Mouse (Mus musculus): ENCODE results near the gene Veph1.
A peak's percentile ranks its signal among the peaks of the same experiment; 100 is the strongest.

Gene Veph1

DNA sequence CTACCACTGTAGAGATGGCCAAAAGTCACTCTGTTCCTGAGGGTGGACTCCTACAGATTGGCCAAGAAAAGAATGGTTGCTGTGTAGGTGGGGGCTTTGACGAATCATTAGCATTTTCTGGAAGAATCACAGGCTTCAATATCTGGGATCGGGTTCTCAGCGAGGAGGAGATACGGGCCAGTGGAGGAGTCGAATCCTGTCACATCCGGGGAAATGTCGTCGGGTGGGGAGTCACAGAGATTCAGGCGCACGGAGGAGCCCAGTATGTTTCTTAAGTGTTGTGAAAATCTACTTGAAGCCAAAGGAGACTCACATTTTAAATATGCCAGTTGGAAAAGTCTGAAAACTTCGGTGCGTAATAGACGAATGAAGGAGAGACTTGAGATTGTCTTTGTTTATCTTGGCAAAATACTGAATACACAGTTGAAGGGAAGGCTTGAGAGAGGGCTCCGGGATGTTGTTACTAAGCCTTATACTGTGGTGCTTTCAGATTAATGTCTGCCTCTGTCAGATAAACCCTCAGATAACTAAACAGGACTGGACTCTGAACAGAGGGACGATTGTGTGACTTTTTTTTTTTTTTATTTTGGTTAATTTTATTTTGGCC, 71.6 kb downstream of the Veph1 start:
- DNase-seq (ENCODE audit: low spot score in 2 of 2) = no peak

DNA sequence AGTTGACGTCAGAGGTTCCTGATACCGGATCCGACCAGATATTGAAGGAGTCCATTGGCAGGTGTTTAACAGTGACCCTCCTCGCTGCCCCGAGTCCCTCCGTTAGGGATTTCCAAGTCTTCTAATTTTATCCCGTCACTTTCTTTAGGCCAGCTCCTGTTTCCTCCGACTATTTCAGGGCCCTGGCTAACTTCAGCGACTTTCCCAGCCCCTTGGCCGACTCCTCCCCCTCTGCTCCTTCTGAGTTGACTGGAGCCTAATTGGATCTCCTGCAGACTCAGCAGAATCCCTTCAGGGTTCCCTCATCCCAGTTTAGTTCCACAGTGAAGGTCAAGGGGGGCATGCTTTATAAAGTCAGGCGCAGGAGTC, 75.4 kb downstream of the Veph1 start:
- DNase-seq (ENCODE audit: low spot score in 2 of 2) = no peak

DNA sequence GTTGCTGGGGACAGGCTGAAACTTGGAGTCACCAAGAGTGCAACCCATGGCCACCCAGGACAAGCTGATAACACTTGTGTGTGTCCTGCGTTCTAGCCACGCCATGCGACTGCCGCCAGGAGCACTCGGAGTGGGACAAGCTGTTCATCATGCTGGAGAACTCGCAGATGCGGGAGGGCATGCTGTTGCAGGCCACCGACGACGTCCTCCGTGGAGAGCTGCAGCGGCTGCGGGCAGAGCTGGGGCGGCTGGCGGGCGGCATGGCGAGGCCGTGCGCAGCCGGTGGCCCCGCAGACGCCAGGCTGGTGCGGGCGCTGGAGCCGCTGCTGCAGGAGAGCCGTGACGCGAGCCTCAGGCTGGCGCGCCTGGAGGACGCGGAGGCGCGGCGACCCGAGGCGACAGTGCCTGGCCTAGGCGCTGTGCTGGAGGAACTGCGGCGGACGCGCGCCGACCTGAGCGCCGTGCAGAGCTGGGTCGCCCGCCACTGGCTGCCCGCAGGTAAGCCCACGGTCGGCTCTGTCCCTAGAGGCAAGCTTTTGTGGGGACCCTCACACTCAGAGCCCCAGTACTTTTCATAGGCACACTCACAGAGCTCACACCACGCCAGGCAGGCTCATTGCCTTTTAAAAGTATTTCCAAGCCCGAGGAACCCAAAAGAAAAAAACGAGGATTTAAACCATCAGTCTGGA, 75.9 kb downstream of the Veph1 start:
- peak in 1 of 2 experiments; percentile 16 for DNase-seq (ENCODE audit: low spot score in 2 of 2)

DNA sequence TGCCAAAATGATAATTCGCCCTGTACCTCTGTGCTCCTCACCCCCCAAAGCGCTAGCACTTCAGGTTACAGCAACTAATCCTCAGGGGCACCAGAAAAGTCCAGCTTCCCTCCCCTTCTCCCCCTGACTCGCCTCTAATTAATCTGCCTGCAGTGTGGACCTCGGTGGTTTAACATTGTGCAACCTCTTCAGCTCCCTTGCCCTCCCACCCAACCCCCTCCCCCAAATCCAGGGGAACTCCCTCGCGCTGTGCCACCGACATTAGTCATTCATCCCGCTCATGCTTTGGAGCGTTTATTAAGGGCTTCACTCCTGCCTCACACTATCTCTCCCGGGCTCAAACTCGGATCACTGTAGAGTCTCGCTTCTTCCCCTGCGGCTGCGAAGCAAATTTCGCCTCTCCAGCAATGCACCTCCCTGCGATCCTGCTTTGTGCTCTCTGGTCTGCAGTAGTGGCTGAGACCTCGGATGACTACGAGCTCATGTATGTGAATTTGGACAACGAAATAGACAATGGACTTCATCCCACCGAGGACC, 76.9 kb downstream of the Veph1 start, which contains the start of gene Ptx3:
Ptx3 (plus strand) TSS at position 256 of the 537 bp plus-strand sequence.
- no peak for DNase-seq (ENCODE audit: low spot score in 2 of 2)

DNA sequence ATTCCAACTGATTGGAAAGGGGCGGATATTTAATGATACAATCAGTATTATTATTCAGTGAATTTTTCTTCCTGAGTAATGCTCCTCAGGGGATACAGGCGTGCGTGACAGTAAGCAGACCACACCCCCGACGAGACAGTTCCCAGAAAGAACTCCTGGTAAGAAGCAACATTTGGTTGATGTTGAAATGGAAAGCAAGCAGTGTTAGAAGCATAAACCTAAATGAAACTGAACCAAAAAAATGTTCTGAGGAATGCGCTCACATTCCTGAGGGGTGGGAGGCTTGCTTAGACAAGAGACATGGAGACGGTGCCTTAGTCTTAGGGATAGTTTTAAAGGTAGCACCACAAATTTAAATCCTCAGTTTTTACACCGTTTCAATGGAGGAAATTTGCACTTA, 80.9 kb downstream of the Veph1 start:
- DNase-seq (ENCODE audit: low spot score in 2 of 2) = no peak

DNA sequence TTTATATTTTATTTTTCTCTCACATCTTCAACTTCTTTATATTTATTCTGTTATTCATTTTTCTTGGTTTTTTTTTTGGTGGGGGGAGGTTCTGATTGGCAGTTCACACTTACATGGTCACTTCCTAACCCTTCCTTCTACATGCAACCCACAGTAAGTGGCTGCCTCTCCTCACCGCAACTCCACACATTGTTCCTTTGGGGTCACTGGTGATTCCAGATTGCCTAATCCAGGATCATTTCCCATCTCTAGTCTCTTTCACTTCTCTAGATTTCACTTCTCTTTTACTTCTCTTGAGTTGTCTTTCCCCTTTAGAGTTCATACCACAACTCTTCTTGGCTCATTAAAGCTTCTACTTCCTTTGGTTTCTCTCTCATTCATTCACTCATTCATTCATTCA, 83.1 kb downstream of the Veph1 start:
- DNase-seq (ENCODE audit: low spot score in 2 of 2) = no peak

DNA sequence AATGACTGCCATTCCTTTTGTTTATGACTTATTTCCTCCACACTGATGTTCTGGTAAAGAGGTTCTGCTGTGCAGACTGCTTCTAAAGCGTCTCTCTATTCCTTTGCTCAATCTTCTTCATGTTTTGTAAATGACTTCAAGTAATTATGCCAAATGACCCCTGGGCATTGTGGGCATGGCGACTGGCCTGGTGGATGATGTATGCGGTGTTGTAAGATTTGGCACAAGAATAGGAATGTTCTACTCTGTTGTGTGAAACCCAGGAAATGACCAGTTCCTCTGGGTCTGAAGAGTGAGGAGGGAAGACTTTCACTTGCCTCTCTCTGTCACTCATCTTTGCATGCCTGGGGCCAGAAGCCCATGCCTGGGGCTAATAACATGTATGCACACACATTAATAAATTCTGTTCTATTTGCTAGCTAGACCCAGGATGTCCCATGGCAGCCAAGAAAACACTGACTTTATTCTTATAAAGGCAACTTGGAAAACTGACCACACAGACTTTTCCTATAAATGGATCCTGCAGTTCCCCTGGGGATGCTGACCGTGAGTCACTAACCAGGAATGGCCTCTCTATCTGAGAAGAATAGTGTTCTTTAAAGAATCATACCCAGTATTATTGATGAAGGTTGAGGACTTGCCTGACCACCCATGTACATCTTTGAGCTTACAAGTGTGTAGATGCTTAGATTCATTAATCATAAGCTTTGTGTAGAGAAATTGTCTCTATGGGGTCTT, 87.6 kb downstream of the Veph1 start:
- DNase-seq (ENCODE audit: low spot score in 2 of 2) = no peak

DNA sequence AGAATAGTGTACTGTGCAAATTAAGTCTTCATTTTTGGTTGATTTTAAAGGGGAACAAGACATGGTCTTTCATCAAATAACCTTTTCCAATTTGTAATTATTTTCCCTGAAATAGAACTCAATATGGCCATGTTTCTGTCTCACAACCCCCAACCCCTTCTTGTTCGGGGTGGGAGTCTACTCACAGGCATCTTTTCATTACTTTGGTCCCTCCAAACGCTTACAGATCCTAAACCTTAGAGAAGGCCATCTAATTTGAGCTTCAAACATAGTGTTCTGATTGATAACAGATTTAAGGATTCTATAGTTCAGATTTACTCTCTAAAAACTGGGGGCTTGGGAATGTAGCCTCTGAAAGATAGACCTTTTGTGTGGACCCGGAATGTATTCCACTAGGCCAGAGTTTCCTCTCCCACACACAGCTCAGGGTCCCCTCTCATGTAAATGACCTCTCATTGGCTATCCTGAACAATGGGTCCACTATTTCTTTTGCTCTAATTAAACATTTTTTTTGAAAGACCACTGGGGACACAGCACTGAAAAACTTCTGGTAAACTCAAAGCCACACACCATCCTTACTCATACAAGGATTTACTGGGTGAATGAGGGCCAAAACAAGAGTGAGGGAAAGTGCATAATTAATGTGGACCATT, 102.6 kb downstream of the Veph1 start:
- no peak for DNase-seq (ENCODE audit: low spot score in 2 of 2)

DNA sequence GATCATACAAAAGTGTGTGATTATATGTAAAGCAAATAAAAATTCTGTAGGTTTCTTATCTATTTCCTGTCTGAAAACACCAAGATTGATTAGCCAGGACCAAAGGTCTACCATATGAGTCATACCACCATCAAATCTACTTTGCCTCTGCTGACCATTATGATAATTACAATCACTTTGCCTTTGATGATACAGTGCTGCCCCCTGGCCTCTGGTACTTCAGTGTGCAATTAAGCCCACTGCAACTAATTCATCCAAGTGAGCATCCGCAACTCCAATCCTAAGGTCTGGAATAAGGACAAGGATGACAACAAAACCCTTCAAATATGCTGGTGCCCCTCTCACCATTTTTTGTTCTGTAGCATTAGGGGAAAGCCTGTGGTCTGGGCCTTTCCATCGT, 117.0 kb downstream of the Veph1 start:
- no peak for DNase-seq (ENCODE audit: low spot score in 2 of 2)

DNA sequence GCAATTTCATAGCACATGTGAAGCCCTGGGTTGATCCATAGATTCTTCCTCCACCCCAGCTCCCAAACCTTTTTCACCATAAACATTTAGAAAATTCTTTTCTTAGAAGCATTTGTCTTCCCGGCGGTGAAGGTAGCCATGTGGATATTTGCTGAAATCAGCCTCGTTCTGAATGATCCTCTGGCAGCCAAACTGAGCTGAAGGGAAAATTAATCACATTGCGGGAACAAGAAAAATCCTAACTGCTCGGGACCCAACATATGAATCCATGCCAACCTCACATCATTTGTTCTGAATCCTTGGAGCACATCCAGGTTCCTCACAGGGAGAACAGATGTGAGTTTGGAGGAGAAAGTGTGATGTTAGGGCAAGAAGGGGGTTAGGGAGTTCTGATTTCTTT, 123.7 kb downstream of the Veph1 start:
- no peak for DNase-seq (ENCODE audit: low spot score in 2 of 2)

DNA sequence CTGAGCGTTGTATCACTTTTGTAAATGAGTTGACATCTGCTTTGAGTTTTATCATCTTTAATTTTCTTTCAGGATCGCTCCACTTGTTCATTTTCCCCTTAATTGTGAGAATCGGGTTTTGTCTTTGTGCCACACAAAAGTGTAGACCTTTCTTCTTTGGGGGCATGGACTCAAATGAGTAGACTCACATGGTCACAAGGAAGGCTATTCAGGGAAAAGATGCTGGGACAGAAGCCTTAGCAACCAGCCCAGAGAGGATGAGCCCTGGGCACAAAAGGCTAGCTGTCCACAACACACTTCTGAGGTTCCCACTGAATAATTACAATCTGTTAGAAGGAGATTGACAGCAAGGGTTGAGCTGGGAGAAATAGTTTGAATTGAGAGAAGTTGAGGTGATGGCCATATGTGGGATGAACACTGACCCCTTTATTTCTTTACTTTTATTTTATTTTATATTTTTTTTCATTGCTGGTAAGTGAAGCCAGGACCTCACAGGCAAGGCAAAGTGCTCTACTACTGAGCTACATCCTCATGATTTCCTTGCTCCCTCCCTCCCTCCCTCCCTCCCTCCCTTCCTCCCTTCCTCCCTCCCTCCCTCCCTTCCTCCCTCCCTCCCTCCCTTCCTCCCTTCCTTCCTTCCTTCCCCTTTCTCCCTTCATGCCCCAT, 126.6 kb downstream of the Veph1 start:
- DNase-seq (ENCODE audit: low spot score in 2 of 2) = no peak

DNA sequence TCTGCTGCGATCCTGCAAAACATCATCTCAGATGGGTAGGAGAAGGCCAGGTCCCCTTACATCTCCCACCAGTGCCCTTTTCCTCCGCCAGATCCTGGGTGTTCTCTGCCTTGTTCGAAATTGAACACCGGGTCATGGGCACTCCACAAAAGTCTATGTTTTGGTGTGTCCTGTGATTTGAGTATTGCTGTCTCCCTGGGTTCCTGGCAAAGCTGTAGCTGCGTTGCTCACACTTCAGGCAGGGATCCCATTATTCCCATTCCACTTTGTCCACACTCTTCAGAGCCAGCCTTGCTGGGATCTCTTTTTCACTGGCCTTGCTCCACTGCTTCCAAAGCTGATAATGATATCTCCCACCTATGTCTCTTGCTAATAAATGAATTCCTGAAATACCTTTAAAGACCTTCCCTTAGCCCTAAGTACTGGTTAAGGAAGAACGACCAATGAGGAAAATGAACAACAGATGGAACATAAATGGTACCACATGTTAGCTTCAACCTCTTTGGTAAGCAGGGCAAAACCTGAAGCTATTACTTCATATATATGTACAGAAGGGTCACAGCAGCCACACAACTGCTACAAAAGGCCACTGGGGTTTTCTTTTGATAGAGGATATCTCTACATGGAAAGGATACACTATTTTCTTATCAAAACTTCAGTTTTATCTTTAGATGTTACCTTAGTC, 129.9 kb downstream of the Veph1 start:
- DNase-seq (ENCODE audit: low spot score in 2 of 2) = no peak

DNA sequence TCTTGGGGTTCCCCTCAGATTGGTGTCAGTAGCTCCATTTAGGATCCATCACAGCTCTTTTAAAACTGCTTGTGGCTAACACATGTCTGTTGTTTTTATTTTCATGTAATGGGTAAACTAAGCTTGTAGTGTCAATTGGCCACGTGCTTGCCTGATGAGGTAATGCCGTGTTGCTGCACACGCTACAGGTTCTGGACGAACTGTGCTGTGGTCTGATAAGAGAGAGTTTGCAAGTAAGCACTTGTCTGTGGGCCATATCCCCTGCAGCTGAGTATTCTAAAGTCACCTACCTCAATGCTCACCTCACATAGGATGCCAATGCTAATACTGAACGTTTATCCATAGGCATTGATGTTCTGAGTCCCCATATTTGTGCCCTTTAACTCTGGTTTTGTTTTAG, 131.6 kb downstream of the Veph1 start:
- DNase-seq (ENCODE audit: low spot score in 2 of 2) = no peak

DNA sequence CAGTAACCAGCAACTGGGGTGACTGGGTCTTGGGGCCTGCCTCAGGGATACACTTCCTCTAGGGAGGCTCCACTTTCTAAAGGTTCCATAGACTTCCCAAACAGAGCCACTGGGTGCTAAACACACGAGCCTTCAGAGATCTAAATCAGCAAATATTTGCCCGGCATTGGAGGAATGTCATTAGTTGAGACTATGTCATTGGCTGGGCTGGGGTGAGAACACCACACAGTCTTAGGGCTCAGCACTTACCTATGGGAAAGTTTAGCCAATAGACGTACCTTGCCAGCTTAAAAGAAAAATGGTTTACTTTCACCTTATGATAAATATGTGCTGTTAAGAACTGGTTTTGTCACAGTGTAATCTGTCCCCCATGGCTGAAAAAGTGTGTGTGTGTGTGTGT, 132.1 kb downstream of the Veph1 start:
- DNase-seq (ENCODE audit: low spot score in 2 of 2) = no peak

DNA sequence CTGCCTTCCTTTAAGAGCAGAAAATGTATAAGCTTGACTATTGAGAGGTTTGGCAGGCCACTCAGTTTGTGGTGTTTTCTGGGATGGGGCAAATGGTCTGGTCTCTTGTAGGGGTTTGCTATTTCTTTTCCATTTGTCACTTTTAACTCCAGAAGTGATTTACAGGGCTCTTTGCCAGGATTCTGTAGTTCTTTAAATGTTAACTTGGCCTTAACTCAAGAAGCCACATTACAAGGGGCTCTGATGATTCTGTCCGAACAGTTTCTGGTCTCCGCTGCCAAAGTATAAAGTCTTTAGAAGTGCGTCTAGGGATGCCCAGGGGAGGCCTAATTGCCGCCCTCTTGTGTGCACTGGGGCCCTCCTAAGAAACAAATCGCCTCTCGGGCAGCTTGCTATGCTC, 134.0 kb downstream of the Veph1 start:
- DNase-seq (ENCODE audit: low spot score in 2 of 2) = no peak

DNA sequence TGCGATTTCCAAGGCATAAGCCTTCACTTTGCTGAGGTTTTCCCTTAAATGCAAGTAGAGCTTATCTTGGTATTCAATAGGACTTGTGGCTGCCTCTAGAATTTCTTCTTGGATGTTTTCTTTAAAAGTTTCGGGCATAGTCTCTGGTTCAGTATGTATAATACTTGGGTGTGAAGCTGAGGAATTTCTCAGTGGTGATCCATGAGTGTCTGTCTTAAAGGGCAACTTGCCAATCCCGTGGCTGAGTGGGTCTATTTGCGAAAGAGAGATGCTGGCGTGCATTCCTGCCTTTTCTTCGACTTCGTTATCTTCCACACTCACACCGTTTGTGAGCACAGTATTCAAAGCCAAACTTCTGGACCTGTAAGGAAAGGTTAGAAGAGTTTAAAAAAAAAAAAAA, 138.7 kb downstream of the Veph1 start:
- DNase-seq (ENCODE audit: low spot score in 2 of 2) = no peak

DNA sequence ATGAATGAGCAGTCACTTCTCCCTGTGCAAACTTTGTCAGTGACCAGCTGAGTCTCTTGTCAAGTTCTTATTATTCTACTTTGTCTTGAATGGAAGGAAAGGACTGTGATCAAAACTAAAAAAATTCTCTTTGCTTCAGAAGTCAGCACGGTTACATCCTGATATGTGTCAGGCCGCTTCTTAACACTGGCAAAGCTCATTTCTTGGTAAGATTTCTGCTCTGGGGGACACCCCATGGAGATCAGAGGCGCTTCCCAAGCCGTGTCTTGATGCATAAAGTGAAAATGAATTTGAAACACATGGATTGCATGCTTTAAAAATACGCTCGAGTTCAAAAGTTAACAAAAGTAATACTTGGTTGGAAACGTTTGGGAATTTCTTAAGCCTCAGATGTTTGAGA, 159.0 kb downstream of the Veph1 start:
- DNase-seq (ENCODE audit: low spot score in 2 of 2) = no peak

DNA sequence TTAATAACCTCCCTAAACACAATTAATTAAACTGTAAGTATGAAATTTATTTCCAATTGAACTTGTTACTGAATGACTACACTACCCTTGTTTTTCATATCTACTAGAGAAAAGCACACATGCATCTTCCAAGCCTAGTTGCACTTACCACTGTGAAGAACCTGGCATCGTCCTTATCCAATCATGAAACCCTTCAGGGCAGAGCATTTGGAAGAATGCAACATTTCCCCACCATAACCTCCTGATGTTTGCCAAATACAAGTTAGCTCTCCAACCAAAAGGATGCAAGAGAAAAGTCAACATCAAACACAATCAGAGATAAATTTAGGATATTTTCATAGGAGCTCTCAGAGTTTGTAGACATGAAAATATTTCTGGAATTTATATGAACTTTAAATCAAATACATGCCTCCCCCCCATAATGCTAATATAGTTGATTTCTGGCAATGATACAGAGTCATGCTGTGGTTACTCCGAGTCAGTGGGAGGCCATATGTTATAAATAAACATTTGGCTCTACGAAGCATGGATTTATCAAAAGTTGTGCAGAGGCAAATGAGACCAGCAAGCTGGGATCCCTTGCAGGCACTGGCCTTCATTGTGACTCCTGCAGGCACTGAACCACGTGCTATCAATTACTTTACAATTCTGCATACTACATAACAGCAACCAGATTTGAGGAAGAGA, 165.2 kb downstream of the Veph1 start:
- DNase-seq (ENCODE audit: low spot score in 2 of 2) = no peak

DNA sequence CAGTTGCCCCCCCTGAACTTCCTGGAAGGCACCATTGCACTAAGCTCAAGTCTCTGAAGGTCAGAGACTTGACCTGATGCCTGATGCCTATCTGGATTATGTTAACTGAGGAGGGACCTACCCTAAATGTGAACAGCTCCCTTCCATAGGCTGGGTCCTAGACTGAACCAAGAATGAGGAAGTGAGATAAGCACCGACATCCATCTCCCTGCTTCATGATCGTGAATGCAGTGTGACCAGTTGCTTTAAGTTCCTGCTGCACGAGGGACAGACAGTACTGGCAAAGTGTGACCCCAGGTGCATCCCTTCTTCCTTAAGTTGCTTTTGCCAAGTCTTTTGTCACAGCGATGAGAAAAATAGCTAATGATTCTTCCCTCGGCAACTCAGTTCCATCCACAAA, 166.9 kb downstream of the Veph1 start:
- no peak for DNase-seq (ENCODE audit: low spot score in 2 of 2)

DNA sequence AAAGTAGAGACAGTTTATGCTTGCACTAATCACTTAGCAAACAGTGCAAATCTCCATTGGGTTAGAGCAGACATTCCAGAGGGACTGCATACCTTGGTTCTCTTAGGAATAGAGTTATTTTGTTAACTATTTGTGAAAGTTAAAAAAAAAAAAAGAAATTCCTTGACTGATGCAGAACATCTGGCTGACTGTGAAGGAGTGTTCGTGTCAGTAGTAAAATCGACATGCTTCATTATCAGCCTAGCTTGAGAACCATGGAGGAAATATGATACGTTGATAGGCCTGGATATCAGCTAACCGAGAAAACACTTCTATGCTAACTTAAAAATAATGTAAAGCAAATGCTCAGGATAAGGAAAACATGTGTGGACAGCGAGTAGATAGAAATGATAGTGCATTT, 191.1 kb downstream of the Veph1 start:
- no peak for DNase-seq (ENCODE audit: low spot score in 2 of 2)

DNA sequence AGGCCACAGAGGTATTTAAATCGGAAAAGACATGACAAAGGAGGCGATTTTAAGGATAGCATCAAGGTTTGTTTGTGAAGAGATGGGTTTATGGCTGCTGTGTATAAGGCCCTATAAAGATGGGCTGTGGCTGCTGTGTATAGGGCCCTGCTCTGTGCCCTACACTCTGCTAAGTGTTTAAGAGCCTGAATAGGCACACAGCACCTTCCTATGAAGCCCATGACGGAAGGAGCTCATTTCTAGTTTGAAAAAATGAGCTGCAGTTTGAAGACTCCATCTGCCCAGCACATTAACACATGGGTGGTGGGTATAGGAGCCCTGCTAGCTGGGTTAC, 194.1 kb downstream of the Veph1 start:
- no peak for DNase-seq (ENCODE audit: low spot score in 2 of 2)

All from frontal cortex, postnatal 14 days (tissue).